Mouse (Mus musculus) heart, adult 18-20 months (tissue): ENCODE results near the gene Cmss1. TPM values are rescaled to one million over a fixed set of nuclear protein-coding genes. Genes with fewer than 3 reads are reported as not detected.

Experiments used
- DNase-seq, 2 experiments: peaks; one replicate each; pipeline ENCODE4 v3.0.0; 2021 to 2022; ENCODE audit warnings: mixed read lengths in 1 of 2
- total RNA-seq, 2 experiments: library from RNA; stranded (reverse); gene quantifications; 2 replicates each; pipeline ENCODE4 v1.2.3; 2021

The Cmss1 gene
- total RNA-seq, 2 experiments from 2014 or later = 70.2 to 79.9 TPM

DNA sequence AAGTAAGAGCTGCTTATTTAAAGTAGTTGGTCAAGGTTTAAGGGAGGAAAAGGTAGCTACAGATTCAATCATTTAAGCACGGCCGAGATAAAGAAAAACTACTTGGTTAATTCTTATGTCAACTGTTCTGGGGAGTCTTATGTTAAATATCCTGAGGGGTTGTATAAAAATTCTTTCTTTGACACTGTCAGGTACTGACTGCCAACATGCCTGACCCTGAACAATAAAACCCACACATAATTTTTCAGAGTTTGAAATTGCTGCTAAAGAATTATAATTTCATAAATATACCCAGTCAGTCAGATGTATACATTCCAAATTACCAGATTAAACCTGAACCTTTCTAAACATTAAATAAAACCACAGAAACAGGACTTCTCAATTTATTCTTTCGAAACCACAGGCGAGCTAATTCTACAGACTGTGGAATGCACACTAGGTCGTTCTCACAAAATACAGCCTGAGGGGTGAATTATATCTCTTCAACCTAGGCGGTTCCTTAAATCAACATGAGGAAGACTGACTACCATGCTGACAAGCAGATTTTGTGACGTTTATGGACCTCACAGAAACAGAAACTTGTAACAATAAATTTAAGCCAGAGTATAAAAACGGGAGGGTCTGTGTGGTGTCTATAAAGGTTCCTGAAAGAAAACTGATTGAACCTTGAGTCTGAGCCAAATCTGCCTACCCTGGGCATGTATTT, 223.2 kb downstream of the Cmss1 start:
- no peak for DNase-seq

DNA sequence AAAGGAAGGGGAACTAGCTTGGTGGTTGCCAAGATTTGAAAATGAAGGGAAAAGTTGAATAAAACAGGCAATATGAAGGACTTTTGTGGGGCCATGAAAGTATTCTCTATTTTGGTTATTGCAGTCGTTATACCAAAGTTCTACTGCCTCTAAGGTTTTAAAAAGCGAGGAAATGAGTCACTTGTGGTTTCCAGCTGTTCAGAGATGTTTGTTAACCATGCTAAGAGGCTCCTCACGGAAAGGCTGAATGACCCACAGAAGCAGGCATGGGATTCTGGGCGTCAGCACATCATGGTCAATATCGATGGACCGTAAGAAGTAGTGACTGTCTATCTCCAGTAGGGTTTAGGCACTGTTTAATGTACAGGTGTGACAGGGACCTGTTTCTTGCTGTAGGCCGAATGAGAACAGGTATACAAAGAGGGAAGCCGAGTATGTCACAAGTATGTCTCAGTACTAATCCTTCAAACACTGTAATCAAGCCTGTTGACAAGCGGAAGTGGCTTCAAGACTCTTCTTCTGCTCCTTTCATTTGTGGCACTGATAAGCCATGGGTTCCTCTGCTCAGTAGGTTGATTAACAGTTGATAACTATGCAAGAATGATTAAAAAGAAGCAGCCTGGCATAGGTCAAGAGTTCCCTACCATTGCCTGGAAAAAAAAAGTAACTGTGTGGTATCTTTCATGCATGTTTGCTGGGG, 227.9 kb downstream of the Cmss1 start:
- DNase-seq = no peak

DNA sequence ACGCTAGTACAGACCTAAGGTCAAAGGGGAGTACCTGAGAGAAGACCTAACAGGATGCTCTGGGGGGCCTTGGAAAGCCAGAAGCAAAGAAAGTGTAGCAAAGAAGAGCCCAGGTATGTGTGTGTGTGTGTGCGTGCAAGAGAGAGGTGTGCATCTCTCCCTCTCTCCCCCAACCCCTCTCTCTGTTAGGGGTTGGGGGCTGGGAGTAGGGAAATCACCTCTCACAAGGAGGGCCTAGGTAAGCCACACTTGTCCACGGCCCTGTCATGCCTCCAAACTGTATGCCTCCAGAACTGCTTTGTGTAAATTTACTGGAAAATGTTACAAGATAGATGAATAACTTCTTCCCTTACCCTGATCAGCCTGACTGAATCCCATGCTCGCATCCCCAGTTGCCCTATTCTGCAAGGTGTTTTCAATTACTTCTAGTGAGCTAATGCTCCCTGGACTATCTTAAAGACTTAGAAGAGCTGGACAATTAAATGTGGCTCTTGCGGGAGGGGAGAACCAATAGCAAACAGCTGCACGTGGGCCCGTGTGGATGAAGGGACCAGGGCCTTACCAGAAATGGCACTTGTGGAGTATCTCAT, 231.3 kb downstream of the Cmss1 start:
- no peak for DNase-seq

DNA sequence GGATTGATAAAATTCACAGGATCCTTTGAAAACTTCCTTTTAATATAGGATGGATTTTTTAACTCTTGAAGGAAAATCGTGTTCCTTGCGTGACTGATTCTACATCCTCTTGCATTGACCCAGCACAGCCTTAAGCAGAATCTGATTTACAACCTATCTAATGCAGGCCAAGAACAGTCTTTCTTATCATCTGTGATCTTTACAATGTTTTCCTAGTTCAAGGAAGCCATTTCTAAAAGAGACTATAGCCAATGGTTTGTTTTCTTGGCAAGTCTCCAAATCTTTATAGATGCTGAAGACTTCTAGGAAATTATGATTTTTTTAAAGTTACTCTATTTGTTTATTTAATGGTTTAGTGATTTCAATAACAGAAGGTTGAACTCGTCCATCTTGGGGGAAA, 234.5 kb downstream of the Cmss1 start:
- no peak for DNase-seq

DNA sequence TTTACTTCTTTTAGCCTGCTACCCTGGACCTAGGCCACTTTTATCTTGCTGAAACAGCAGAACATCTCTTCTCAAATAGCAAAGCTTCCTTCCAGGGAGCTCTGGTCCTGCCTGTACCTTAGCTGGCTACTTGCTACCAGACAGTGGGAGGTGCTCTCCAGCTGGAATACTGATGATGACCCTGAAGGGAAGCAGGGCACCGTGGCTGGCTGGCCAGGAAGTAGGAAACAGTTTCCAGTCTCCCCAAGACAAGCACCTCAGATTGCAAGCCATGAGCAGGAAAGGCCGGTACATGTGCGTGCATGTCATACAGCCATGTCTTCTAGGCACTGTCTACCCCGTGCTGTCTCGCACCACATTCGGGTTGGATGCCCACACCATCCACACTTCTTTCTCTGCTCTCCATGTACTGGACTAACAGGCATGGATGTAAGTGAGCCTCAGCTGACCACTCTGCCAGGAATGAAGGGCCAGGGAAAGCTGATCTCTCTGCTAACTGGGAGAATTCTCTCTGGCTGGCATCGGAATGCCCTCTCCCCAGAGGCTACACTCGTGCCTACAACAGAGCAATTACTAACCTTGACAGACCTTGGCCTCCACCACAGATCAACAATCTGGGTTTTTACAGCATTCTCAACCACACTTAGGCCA, 236.7 kb downstream of the Cmss1 start:
- no peak for DNase-seq

DNA sequence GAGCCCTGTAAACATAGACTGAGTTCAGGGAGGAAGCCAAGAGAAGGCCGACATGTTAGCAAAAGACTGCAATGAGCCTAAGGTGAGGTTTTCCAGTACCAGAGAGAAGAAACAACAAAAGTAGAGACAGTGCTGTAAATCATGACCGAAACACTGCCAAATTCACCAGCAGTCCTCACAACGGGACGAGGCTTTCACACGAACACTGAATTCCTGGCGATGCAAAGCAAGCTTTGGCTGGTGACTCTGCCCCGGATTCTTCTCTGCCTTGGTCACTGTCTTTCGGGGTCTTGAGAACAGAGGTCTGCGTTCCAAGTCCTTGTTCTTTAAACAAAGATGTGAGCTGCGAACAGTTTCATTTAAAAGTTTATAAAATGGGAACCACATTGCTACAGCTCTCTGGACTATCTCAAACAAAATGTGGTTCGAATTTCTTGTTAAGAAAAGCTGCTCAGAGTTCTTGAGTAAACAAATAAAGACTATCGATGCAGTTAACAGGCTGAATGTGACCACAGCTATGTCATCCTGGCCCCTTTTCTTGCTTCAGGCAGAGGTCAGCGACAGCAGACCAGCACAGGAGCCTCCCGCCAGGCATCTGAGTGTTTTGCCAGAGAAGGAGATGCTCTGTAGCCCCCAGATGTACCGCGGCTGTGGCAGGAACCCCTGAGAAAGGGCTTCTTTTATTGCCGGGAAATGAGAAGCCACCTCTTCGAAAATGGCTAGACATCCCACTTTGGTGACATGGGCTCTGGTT, 239.5 kb downstream of the Cmss1 start:
- DNase-seq = no peak

DNA sequence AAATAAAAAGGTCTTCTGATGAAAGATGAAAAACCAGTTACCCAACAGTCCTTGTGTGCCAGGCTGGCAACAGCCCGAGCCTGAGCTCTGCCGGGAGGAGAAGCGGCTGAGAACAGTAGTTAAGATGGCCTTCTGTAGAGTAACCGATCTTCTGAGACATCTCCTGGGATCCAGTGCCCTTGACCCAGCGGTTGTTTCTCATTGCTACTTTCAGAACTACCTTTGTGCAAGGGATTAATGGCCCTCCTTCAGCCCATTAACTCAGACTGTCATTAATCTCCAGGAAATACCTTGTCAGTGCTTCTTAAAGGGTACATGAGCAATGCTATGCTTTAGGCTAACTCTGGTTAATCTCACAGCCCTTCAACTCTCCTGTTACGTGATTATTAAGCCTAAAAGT, 240.5 kb downstream of the Cmss1 start:
- DNase-seq = no peak

DNA sequence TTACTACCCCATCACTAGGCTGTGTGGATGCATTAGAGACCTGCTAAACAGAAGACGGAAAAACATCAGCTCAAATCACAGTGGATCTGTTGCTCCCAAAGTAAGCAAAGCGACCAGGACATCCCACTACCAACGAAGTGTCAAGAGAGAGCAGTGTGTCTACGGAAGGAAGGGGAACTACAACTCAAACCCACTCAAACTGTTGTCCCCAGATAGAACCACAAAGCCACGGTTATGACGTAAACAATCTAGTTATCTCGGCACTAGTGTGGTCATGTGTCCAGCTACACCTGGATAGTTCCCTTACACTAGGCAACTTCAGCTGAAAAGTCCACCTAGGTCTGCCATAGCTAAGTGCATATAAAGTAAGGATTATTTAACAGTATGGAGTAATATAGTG, 242.2 kb downstream of the Cmss1 start:
- no peak for DNase-seq

DNA sequence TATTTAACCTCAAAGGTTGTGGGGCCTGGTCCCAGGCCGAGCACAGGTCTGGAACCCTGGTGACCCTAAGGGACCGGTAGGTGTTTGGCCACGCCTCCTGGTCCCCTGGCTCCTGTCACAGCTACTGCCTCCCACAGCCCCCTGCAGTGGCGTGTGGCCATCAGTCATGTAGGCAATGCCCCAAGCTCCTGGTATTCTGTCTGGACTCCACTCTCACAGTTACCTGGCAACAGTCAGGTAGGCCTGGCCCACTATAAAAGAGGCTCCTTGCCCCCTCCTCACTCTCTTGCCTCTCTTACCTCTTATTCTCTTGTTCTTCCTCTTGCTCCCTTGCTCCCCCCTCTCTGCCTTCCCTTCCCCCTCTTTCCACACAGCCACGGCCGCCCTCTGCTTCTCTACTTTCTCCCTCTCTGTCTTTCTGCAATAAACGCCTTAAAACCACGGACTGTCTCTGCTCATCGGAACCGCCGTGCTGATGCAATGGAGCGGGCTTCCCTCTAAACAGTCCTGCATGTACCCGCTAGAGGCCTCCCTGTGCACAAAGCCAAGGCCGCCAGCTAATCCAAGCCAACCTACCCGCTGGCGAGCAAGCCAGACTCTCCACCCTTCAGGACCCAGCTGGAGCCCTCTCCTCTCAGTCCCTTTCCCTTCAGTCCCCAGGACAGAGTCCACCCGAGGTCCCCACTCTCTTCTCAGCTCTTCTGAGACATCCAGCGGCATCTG, 243.8 kb downstream of the Cmss1 start:
- DNase-seq = peak; percentile 72 to 76

DNA sequence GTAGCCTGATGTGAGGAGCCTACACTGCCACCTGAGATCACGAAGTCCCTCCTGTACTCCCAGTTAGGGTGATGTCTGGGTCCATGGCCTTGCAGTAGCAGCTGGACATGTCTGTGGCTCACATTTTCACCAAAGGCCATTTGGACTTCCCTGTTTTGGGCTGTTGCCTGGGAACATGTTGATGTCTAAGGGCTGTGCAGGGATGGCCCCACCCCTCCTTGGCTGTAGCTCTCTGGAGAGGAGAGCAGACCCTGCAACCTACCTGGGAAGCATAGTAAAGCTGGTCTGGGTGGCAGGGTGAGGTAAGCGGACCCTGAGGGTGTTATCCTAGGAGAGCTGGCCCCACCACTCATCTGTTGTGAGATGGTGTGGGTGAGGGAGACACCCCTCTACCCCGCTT, 245.9 kb downstream of the Cmss1 start:
- DNase-seq = no peak

DNA sequence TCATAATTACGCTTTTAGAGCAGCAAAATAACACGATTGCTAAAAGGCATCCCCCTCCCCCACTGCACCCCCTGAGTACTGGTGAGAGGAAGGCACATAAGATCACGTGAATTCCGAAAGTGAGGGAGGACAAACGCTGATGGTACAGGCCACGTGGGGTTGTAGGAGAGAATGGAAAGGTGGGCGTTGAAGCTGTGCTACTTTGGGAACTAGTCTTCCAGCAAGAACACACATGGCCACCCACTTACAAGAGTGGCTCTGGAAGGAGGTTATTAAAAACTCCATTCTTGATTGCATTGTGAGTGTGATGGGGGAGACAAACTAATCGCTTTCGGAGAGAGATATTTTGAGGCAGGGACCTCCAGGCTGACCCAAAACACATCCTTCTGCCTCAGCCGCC, 247.4 kb downstream of the Cmss1 start:
- no peak for DNase-seq

DNA sequence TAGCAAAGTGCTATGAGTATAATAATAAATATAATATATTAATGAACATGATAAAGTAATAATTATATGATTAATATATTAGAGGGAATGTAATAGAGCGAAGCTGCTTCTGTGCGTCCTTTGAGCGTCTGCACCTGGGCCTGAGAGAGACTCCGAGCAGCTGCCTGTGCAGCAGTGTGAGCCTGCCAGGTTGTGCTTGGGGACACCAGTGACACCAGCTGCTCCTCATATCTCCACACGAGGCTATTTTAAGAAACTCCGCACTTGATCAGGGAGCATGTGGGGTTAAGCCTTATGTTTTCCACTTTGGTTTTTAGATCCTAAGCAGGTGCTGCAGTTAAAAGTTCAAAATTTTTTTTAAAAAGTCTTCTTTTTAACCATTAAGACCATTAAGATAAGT, 249.7 kb downstream of the Cmss1 start:
- DNase-seq = peak; percentile 48 to 58

DNA sequence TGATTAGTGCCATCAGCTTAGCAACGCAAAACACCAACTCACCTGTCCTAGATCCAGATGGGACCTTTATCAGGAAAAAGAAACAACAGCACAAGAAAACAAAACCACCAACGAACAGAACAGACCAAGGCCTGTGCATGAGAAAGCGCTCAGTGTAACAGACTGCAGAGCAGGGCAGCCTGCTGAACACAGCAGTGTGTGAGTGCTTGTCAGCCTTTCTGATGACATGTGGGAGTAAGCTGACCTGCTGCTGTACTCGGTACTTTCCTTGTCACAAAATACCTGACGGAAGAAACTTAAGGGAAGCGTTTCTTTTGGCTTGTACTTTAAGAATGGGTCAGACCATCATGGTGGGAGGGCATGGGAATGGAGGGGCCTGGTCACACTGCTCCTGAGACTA, 250.2 kb downstream of the Cmss1 start:
- no peak for DNase-seq

DNA sequence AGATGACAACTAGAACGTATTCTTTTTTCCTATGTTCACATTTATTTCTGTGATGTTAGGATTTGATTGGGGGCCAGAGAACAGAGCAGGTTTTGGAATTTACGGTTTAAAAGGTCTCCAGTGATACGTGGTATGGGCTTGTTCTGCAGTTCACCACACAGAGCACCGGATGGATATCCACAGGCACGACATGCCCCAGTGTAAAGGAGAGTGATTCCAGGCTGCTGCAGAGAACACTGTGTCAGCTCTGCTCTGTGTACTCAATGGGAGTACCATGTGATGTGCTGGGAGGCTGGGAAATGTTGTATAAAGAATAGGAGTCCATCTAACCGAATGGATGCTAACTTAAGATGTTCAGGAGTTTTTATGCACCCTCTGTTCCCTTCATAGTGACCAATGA, 252.7 kb downstream of the Cmss1 start:
- peak; percentile 42 to 45 for DNase-seq

DNA sequence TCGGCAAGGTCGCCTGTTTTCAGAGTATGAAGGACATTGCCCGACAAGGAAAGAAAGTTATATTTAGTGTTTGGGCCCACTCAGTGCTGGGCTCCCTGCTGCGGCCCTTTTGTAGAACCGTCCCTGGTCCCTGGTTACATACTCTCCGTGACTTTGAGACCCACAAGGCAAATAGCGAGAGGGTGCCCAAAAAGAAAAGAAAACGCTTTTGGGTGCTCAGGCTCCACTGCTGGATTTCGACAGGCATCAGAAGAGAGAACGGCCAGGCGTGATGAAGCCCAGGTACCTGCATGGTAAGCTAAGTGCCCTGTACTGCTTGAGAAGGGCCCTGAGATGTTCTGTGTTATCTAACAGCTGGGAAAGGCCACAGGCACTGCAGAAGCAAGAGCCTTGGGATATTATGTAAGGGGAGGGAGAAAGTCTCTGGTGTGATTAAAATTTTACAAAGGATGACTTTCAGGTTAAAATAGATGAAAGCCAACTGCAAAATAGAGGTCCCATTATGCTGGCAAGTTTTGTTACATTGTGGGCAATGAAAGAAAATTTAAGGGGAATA, 253.4 kb downstream of the Cmss1 start:
- no peak for DNase-seq

DNA sequence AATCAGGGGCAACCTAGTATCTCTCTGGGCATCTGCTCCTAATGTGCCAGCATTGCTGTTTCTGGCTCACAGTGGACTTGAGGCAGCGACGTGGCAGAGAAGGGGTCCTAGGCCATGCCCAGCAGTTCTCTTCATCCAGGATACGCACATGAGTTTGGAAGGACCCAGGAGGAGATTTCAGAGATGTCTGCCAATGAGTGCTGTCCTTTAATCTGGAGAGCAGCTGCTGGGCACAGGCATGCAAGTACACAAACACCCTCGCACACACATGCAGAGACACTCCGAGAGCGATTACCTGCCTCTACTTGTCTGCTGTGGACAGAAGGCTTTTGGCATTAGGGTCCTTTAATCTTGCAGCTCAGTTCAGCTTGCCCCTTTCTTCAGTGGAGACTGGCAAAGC, 253.9 kb downstream of the Cmss1 start, which contains the start of gene Filip1l:
Gene Filip1l (plus strand): TSS at position 343 of the 400 bp plus-strand sequence.
- peak; percentile 38 to 60 for DNase-seq

DNA sequence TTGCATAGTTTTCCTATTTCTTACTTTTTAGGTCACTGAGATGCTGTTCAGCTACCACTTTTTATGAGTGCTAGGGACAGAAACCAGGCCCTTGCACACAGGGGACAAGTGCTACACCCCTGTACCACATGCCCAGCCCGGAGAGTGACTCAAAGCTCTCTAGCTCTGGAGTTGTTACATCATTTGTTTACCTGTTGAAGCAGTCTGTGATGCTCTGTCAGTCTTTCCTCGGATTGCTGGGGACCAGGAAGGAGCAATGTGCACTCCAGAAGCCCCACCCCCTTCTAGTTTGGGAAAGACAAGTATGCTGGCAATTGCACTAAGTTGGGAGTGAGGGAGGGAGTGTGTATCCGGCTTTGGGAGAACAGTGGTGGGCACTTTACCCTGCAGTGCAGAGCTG, 257.0 kb downstream of the Cmss1 start:
- peak; percentile 31 to 33 for DNase-seq

DNA sequence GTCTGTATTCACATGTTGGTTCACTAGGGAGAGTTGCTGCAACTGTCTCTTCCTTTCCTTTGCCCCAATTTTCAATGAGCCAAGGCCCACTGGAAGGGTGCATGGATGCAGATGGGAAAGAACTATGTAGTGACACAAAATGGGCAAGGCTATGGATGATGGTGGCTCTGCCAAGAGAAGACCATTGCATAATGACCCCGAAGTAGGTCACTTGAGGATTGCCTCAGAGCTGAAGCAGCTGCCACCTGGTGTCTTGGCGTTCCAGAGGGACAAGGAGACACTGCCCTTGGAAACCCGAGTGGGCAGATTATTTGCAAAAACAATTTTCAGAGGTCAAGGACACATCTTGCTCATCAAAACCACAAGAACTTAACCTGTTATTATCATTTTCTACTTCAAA, 257.6 kb downstream of the Cmss1 start:
- peak; percentile 64 to 75 for DNase-seq

DNA sequence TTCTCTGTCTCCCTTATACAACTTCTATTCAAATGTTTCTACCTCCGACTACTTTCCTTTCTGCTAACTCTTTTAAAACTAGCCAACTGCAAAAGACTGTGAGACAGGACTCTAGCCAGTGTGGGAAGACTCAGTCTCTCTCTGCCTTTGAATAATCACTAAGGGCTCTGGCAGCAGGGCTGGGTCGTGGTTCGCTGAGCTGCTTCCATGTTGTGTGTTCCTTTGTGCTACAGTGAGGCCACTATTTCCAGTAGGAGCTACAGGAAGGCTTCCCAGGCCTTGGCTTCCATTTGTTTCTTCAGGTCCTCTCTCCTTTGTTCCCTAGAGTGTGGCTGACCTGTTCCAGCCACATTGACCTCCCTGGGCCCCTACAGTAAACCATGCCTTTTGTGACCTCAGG, 260.4 kb downstream of the Cmss1 start:
- DNase-seq = no peak

DNA sequence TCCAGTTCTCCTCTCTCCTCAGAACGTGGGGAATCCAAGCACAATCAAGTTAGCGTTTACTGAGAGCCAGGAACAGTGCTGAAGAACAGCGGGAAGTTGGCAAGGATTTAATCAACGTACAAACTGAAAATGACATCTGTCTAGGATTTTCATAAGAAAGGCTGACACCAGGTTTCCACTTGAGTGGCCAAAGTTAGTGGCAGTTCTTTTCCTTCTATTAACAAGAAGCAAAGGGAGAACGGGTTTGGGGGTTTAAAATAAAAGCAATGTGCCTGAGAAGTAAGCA, 266.1 kb downstream of the Cmss1 start:
- DNase-seq = no peak
